Mouse (Mus musculus): ENCODE results near the gene Acap2.

GRCm38 (mm10) chr16:31081891-31082290, 119.2 kb downstream of the Acap2 start:
- no peak for TF ChIP-seq CTCF (IDR thresholded peaks at IDR 0.05; ENCODE audit: low read depth)
- no peak for TF ChIP-seq EP300 (IDR thresholded peaks at IDR 0.05; ENCODE audit: low read depth)

Data from liver, embryonic 14.5 days (tissue).